ENCODE assay signal across 28 mouse cellular contexts in the genomic region with DNA sequence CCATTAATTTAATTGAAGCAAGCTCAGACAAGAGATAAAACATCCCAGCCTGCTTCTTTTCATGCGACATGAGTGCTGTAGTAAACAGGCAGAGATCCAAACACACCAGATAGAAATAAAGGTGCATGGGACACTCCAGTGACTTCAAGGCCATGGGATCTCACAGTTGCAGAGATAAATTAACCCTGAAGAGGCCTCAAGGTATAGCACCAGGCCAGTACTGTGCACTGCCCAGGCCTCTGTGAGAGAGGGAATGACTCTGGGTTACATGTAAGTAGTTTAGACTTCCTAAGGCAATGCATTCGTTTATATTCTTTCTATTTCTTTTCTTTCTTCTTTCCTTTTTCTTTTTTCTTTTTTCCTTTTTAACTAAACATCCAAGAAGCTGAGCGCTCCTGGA.
A peak's percentile ranks its signal among the peaks of the same experiment; 100 is the strongest.
DNase-seq lines count a peak whose midpoint lies in the region; ATAC-seq lines count a peak whose summit lies in the region.
"Had no signal": no experiment of that assay in that cellular context is flagged by ENCODE, and none has a peak within 500 bp of the region (broad histone marks: within the 10 kb centered on the region; RNA-seq: fewer than 3 reads in every experiment).

No protein-coding gene starts in this region.

- H3K4me2 ChIP-seq in forebrain, embryonic 14.5 days (ENCODE audit: low read length) = no peak overlapping the region
- no peak overlapping the region for H3K4me2 ChIP-seq in forebrain, embryonic 15.5 days (replicated peaks)
- no peak overlapping the region for H3K4me2 ChIP-seq in midbrain, embryonic 15.5 days
- no peak overlapping the region for H3K4me2 ChIP-seq in midbrain, embryonic 11.5 days
- no peak overlapping the region for H3K4me2 ChIP-seq in neural tube, embryonic 14.5 days (ENCODE audit: low read depth, low read length)
- H3K4me2 ChIP-seq: embryonic facial prominence, embryonic 13.5 days; embryonic facial prominence, embryonic 15.5 days; forebrain, embryonic 12.5 days had no signal

- 69% methylated on average over 3 of the region's 3 CpGs for WGBS in forebrain, embryonic 14.5 days
- WGBS in forebrain, embryonic 15.5 days = 65% methylated on average over 3 of the region's 3 CpGs
- 70% methylated on average over 3 of the region's 3 CpGs for WGBS in midbrain, embryonic 15.5 days
- 85% methylated on average over 3 of the region's 3 CpGs for WGBS in midbrain, embryonic 11.5 days
- 68% methylated on average over 3 of the region's 3 CpGs for WGBS in neural tube, embryonic 14.5 days

- no peak overlapping the region for H3K27ac ChIP-seq in forebrain, embryonic 14.5 days (ENCODE audit: low read depth, low read length)
- H3K27ac ChIP-seq in forebrain, embryonic 15.5 days (replicated peaks) = no peak overlapping the region
- no peak overlapping the region for H3K27ac ChIP-seq in midbrain, embryonic 15.5 days
- H3K27ac ChIP-seq in midbrain, embryonic 11.5 days (ENCODE audit: low read depth, low read length) = no peak overlapping the region
- peak overlapping the region; percentile 22; the same call in 1 of the 2 replicates for H3K27ac ChIP-seq in neural tube, embryonic 14.5 days (ENCODE audit: low read depth, low read length)
- H3K27ac ChIP-seq: embryonic facial prominence, embryonic 13.5 days; embryonic facial prominence, embryonic 15.5 days; forebrain, embryonic 10.5 days; forebrain, embryonic 12.5 days had no signal

- H3K9me3 ChIP-seq in forebrain, embryonic 14.5 days (replicated peaks; ENCODE audit: control insufficient read depth, low read length) = no peaks in the 10 kb centered on the region
- H3K9me3 ChIP-seq in forebrain, embryonic 15.5 days = no peaks in the 10 kb centered on the region
- no peaks in the 10 kb centered on the region for H3K9me3 ChIP-seq in midbrain, embryonic 15.5 days
- H3K9me3 ChIP-seq in midbrain, embryonic 11.5 days (ENCODE audit: control insufficient read depth, low read length) = no peaks in the 10 kb centered on the region
- H3K9me3 ChIP-seq in neural tube, embryonic 14.5 days (ENCODE audit: control insufficient read depth, low read length) = no peaks in the 10 kb centered on the region
- H3K9me3 ChIP-seq: embryonic facial prominence, embryonic 13.5 days; embryonic facial prominence, embryonic 15.5 days; forebrain, embryonic 10.5 days; forebrain, embryonic 12.5 days had no signal

- no peak overlapping the region for H3K4me3 ChIP-seq in forebrain, embryonic 14.5 days (ENCODE audit: low read depth, low read length)
- no peak overlapping the region for H3K4me3 ChIP-seq in forebrain, embryonic 15.5 days
- H3K4me3 ChIP-seq in midbrain, embryonic 15.5 days = no peak overlapping the region
- no peak overlapping the region for H3K4me3 ChIP-seq in midbrain, embryonic 11.5 days (ENCODE audit: low read depth, low read length)
- no peak overlapping the region for H3K4me3 ChIP-seq in neural tube, embryonic 14.5 days (ENCODE audit: low read depth, low read length)
- H3K4me3 ChIP-seq: embryonic facial prominence, embryonic 13.5 days; embryonic facial prominence, embryonic 15.5 days; erythroblast, embryonic 14.5 days; forebrain, embryonic 10.5 days; forebrain, embryonic 12.5 days had no signal

- H3K27me3 ChIP-seq in forebrain, embryonic 14.5 days (replicated peaks; ENCODE audit: control insufficient read depth, insufficient read depth, low read length) = no peaks in the 10 kb centered on the region
- H3K27me3 ChIP-seq in forebrain, embryonic 15.5 days = no peaks in the 10 kb centered on the region
- H3K27me3 ChIP-seq in midbrain, embryonic 15.5 days (replicated peaks) = no peaks in the 10 kb centered on the region
- H3K27me3 ChIP-seq in midbrain, embryonic 11.5 days (ENCODE audit: control insufficient read depth, insufficient read depth, low read length) = no peaks in the 10 kb centered on the region
- H3K27me3 ChIP-seq in neural tube, embryonic 14.5 days (ENCODE audit: control insufficient read depth, insufficient read depth, low read length) = no peaks in the 10 kb centered on the region
- H3K27me3 ChIP-seq: CH12.LX; embryonic facial prominence, embryonic 13.5 days; embryonic facial prominence, embryonic 15.5 days; forebrain, embryonic 12.5 days had no signal

- H3K4me1 ChIP-seq in forebrain, embryonic 14.5 days (ENCODE audit: control insufficient read depth, insufficient read depth, low read length) = no peaks in the 10 kb centered on the region
- H3K4me1 ChIP-seq in forebrain, embryonic 15.5 days = no peaks in the 10 kb centered on the region
- H3K4me1 ChIP-seq in midbrain, embryonic 15.5 days = no peaks in the 10 kb centered on the region
- H3K4me1 ChIP-seq in midbrain, embryonic 11.5 days (ENCODE audit: control insufficient read depth, insufficient read depth, low read length) = no peaks in the 10 kb centered on the region
- no peaks in the 10 kb centered on the region for H3K4me1 ChIP-seq in neural tube, embryonic 14.5 days (ENCODE audit: control insufficient read depth, insufficient read depth, low read length)
- H3K4me1 ChIP-seq: embryonic facial prominence, embryonic 13.5 days; embryonic facial prominence, embryonic 15.5 days; forebrain, embryonic 10.5 days; forebrain, embryonic 12.5 days had no signal

- no peak overlapping the region for H3K9ac ChIP-seq in forebrain, embryonic 14.5 days (ENCODE audit: low read length)
- H3K9ac ChIP-seq in forebrain, embryonic 15.5 days (replicated peaks) = no peak overlapping the region
- no peak overlapping the region for H3K9ac ChIP-seq in midbrain, embryonic 15.5 days
- H3K9ac ChIP-seq in midbrain, embryonic 11.5 days (ENCODE audit: low read length) = no peak overlapping the region
- H3K9ac ChIP-seq in neural tube, embryonic 14.5 days (replicated peaks; ENCODE audit: low read depth, low read length) = no peak overlapping the region
- H3K9ac ChIP-seq: embryonic facial prominence, embryonic 13.5 days; embryonic facial prominence, embryonic 15.5 days; forebrain, embryonic 12.5 days had no signal

- 0 out of 2 replicates have a peak, but pooled peaks have one; percentile 23 for ATAC-seq in forebrain, embryonic 14.5 days
- no peak for ATAC-seq in forebrain, embryonic 15.5 days (replicated peaks)
- peak; percentile 74 for ATAC-seq in midbrain, embryonic 15.5 days (replicated peaks)
- no peak for ATAC-seq in midbrain, embryonic 11.5 days (ENCODE audit: low FRiP score)
- peak; percentile 70; the same call in 1 of the 2 replicates for ATAC-seq in neural tube, embryonic 14.5 days (ENCODE audit: low read depth)
- ATAC-seq: activated CD4-positive, CD25-positive, alpha-beta regulatory T cell, adult 4 months; CD4-positive, CD25-positive, alpha-beta regulatory T cell, adult 4 months; forebrain, embryonic 16.5 days; Patski had no signal

- no peak for DNase-seq in forebrain, embryonic 14.5 days (ENCODE audit: low spot score)
- no peak for DNase-seq in midbrain, embryonic 11.5 days (ENCODE audit: low spot score, missing footprints)
- DNase-seq in neural tube, embryonic 10.5 days (ENCODE audit: extremely low spot score, low spot score) = no peak
- DNase-seq: adrenal gland, adult 8-10 months; adrenal gland, postnatal 14 days; adrenal gland, postnatal 36 days; B cell, adult 2 months; cerebellum, adult 11 months; cerebellum, adult 18-20 months; cerebellum, adult 8-10 months; cerebellum, adult 9-11 months; cerebellum, postnatal 14 days; cerebellum, postnatal 36 days; embryo, embryonic 11 days had no signal

- H3K36me3 ChIP-seq in forebrain, embryonic 14.5 days (ENCODE audit: control insufficient read depth, insufficient read depth, low read length) = no peaks in the 10 kb centered on the region
- H3K36me3 ChIP-seq in forebrain, embryonic 15.5 days = no peaks in the 10 kb centered on the region
- H3K36me3 ChIP-seq in midbrain, embryonic 15.5 days (replicated peaks) = no peaks in the 10 kb centered on the region
- no peaks in the 10 kb centered on the region for H3K36me3 ChIP-seq in midbrain, embryonic 11.5 days (ENCODE audit: control insufficient read depth, insufficient read depth, low read length)
- no peaks in the 10 kb centered on the region for H3K36me3 ChIP-seq in neural tube, embryonic 14.5 days (ENCODE audit: control insufficient read depth, insufficient read depth, low read length)
- H3K36me3 ChIP-seq: embryonic facial prominence, embryonic 13.5 days; embryonic facial prominence, embryonic 15.5 days; forebrain, embryonic 10.5 days; forebrain, embryonic 12.5 days; G1E had no signal

Comparison
In these comparisons a context has a peak if more than half of its experiments do, and no peak if none do; other contexts are left out.
1. ATAC-seq: peak in forebrain, embryonic 14.5 days (single experiment), midbrain, embryonic 15.5 days (single experiment) and neural tube, embryonic 14.5 days (single experiment); none in forebrain, embryonic 15.5 days (single experiment) and midbrain, embryonic 11.5 days (single experiment).